Mouse (Mus musculus) testis, postnatal 10 days (tissue): ENCODE data around the gene Atp6v1g2.
A peak's percentile ranks its signal among the peaks of the same experiment; 100 is the strongest.

Source experiments
- DNase-seq: peaks from one replicate; pipeline ENCODE4 v3.0.0; 2021; ENCODE audit warnings: low spot score

Gene Atp6v1g2

DNA sequence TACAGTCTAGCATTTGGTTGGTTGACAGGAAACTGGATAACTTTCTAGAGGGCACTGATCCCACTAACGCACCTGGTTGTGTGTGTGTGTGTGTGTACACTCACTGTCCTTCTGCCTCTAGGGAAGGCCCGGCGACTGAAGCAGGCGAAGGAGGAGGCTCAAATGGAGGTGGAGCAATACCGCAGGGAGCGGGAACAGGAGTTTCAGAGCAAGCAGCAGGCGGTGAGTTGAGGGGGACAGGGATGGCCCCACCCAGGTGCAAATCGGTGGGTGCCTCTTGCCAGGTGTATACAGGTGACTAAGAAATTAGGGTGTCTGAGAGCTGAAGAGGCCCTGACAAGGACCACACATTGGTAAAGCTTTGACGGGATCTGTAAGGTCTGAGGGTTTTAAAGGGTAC, 3.5 kb downstream of the Atp6v1g2 start:
- DNase-seq = no peak

GRCm38 (mm10) chr17:35237504-35237903, 4.0 kb downstream of the Atp6v1g2 start:
- DNase-seq = no peak

DNA sequence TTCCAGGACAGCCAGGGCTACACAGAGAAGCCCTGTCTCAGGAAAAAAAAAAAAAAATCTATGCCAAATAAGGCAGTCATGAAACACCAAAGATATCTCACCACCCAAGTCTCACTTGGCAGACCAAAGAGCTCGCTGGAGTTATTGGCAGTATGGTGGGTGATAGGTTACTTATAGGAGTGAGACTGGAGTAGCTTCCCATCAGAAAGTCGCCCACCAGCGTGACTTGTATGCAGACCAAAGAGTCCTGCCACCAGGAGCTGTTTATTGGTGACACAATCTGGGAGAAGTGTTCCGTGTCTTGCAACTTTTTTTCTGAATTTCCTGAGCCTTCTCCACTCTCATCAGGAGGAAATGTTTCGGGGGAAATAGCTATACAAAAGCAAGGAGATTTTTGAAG, 6.2 kb downstream of the Atp6v1g2 start:
- no peak for DNase-seq

- DNase-seq = no peak
Observed at GRCm38 (mm10) chr17:35240384-35241304, 7.2 kb downstream of the Atp6v1g2 start.

- peak; percentile 95 for DNase-seq
Observed at GRCm38 (mm10) chr17:35241305-35242014, 8.0 kb downstream of the Atp6v1g2 start, which contains the start of gene Ddx39b. Gene Ddx39b (plus strand): TSS chr17:35241746.

DNA sequence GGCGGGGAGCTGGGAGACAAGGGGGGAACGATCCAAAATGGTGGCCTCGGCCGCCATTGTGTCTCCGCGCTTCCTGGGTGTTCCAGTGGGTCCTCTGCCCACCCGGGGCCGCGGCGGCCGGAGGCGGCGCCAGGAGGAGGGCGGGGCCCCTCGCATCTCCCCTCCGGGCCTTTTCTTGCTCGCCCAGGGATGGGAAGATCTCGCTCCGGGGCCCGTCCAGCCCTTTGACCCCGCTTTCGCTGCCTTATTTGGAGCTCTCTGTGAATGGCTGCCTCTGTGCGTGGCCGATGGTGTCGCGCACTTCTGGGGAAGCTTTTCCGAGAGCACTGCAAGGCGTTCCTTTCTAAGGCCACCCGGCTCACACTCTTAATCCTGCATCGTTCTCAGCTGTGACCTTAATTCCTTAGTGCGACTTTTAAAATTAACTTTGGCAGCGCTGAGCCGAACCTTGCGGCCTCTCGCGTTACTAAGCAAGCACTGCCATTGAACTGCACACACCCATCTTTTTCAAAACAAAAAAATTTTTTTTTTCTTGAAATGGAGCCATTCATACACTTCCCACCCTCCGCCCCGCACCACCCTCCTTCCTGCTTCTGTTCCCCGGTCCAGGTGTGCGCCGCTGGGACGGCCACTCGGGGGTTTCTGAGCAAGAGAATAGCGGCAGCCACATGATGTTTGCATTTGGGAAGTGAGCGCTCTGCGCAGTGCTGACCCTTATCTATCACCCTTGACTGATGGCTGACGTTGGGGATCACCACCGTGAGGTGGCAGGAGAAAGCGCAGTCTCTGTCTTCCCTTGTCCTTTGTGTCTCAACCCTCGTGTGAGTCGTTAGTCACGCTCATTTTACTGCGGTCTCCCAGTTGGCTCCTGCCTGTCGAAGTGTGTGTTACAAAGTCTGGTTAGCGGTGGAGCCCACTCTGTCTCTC, 8.8 kb downstream of the Atp6v1g2 start:
- peak; percentile 83 for DNase-seq

GRCm38 (mm10) chr17:35243086-35243485, 9.6 kb downstream of the Atp6v1g2 start:
- DNase-seq = peak; percentile 73

DNA sequence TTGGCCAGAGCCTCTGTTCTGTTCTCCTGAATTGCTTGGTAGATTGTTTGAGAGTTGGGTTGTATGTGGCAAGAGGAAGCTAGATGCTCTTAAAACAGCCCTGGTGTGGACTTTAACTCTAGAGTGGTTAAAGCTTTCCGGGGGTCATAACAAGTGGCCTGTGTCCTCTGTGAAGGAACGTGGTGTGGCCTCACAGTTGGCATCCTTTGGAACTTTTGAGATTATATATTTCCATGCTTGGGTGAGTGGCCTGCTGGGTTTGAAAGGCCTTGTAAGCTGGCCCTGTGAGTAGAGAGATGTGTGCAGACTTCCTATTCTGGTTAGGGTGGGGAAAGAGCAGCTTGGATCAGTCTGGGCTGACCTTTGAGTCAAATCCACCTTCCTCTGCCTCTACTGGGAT, 11.5 kb downstream of the Atp6v1g2 start:
- DNase-seq = no peak

DNA sequence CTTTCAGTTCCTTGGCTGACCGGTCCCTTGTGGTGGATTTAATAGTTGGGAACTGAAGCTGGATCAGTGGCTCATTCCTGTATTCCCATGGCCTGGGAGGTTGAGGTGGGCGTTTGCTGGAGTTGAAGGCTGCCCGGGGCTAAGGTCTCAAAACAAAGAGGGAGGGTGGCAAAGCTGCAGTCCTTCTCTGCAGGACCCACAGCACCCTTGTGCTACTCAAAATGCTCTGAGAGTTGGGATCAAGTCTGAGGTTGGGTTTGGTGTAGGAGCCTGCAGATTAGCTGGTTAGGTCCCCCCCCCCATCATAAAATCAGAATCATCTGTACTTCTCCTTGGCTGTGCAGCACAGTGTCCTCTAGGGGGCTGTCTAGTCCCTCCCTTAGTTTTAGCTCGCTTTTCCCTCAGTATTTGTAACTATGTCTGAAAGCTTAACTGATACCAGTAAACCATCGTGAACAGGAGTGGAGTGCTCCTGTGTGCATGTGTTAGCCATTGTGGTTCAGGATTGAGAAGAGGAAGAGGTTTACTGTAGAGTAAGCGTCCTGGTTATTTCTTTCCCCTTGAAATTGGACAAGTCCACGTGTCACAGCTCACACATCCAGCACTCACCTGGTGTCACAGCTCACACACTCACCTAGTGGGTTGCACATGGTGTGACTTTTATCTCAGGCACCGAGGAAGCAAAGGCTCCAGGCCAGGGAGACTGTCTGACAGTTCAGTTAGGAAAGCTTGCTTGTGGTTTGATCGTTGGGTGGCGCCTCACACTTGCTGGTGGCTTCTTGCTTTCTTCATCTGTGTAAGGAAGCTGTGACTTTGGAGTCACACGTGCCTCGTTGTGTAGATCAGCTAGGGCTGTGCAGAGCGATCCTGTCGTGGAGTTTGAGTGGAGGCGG, 12.5 kb downstream of the Atp6v1g2 start:
- DNase-seq = no peak

DNA sequence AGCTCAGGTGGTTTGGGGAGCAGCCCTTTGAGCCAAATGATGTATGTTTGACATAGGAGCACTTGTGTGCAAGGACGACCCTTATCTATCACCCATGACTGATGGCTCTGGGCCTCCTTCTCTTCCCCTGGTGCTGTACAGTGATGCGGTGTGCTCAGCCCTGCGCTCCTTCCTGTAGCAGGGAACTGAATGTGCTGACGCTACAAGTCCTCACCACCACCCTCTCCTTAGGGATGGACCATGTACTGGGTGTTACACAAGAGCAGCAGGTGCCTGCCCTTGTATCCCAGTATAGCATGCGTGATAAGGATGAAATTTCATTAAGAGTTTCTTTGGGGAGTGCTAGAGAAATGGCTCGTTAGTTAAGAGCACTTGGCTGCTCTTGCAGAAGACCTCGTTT, 13.7 kb downstream of the Atp6v1g2 start:
- DNase-seq = no peak

DNA sequence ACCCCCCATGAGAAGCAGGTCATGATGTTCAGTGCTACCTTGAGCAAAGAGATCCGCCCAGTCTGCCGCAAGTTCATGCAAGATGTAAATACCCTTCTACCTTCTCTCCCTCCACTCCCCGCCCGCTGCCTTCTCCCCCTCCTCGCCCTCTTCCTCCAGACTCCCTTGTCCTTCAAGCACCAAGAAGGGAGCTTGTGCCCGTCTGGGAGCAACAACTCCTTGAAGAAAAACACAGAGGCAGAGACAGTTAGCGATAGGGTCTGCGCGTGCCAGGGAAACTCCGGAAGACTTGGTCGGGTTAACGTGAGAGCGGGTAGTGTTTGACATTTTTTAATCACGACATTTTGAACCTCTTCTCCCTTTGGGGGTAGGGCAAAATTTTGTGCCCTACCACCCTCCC, 15.5 kb downstream of the Atp6v1g2 start:
- no peak for DNase-seq

GRCm38 (mm10) chr17:35249451-35250197, 16.2 kb downstream of the Atp6v1g2 start:
- no peak for DNase-seq

DNA sequence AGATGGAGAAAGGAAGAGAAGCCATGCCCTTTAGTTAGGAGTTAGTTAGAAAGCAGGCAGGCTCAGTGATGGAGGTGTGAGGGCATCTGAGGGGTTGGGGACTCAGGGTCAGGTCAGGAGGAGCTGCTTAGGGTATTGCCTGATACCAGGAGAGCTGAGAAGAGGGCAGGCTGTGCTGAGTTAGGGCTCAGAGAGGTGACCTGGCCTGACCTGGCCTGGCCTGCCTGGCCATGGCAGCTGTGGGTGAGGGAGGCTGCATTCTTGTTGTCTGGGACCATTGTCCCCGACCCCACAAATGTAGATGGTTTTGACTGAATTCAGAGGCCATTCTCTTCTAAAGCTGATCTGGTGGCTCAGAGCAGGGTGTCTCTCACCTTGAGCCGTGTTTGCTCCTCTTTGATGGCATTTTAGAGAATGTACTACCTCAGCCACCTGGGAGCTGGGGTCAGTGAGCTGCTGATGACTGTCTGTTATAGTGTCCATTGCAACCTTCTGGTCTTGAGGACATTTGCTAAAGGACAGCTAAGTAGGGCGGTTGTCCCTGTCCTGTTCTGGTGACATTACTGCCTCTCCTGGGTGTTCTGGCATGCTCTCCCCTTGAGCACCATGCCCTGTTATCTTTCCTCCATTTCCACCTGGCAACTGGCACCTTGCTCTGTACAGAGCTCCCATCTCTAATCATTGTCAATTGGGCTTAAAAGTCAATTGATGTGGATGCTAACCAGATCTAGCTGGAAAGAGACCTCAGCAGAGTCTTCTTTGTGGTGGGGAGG, 17.1 kb downstream of the Atp6v1g2 start:
- DNase-seq = no peak

- DNase-seq = no peak
Observed at GRCm38 (mm10) chr17:35251162-35251719, 17.8 kb downstream of the Atp6v1g2 start.

- DNase-seq = no peak
Observed at GRCm38 (mm10) chr17:35251981-35252380, 18.5 kb downstream of the Atp6v1g2 start.

GRCm38 (mm10) chr17:35252619-35253292, 19.3 kb downstream of the Atp6v1g2 start:
- no peak for DNase-seq

GRCm38 (mm10) chr17:35253293-35254093, 20.0 kb downstream of the Atp6v1g2 start:
- DNase-seq = no peak
